Mouse (Mus musculus) kidney, embryonic 15.5 days (tissue): Measurements from ENCODE around the gene Prrc2a. TPM values are rescaled to one million over a fixed set of nuclear protein-coding genes. Genes with fewer than 3 reads are reported as not detected.

Experiments
- ATAC-seq: fragments of 200-750 bp; cut with Nextera tagmentation; replicated peaks from 2 replicates; pipeline ENCODE4 v1.8.0; 2017; ENCODE audit warnings: moderate TSS enrichment; ENCODE audit not compliant: low FRiP score
- H3K27ac ChIP-seq: fragments of 300-500 bp; sonication (generic); 2 replicates; pipeline ENCODE4 v1.5.1; 2015; ENCODE audit warnings: mild to moderate bottlenecking, inconsistent platforms
- H3K27me3 ChIP-seq: fragments of 300-500 bp; sonication (generic); 2 replicates; pipeline ENCODE4 v1.6.1; 2015; ENCODE audit warnings: inconsistent platforms
- H3K36me3 ChIP-seq: fragments of 300-500 bp; sonication (generic); 2 replicates; pipeline ENCODE4 v1.6.1; 2015; ENCODE audit warnings: inconsistent platforms
- H3K4me1 ChIP-seq: fragments of 300-500 bp; sonication (generic); 2 replicates; pipeline ENCODE4 v1.6.1; 2015; ENCODE audit warnings: inconsistent platforms
- H3K4me2 ChIP-seq: fragments of 300-500 bp; sonication (generic); 2 replicates; pipeline ENCODE4 v1.6.1; 2015; ENCODE audit warnings: moderate library complexity, mild to moderate bottlenecking, inconsistent platforms
- H3K4me3 ChIP-seq: fragments of 300-500 bp; sonication (generic); replicated peaks from 2 replicates; pipeline ENCODE4 v1.5.1; 2015; ENCODE audit warnings: mild to moderate bottlenecking, inconsistent platforms
- H3K9ac ChIP-seq: fragments of 300-500 bp; sonication (generic); 2 replicates; pipeline ENCODE4 v1.6.1; 2015; ENCODE audit warnings: mild to moderate bottlenecking, inconsistent platforms
- H3K9me3 ChIP-seq: fragments of 300-500 bp; sonication (generic); replicated peaks from 2 replicates; pipeline ENCODE4 v1.6.1; 2016; ENCODE audit warnings: inconsistent platforms
- WGBS: fragments of 180-500 bp; shearing (Covaris S2); methylation state at CpG from one replicate; pipeline ENCODE4 v1.1.7; 2015; ENCODE audit warnings: mixed read lengths; 5-methylcytosine and 5-hydroxymethylcytosine counted together
- polyA plus RNA-seq: library from polyadenylated mRNA; unstranded; fragments of >200 nt; fragmentation: Nextera tagmentation; extraction: Ambion mirVana; gene quantifications from 2 replicates; pipeline ENCODE4 v1.2.1, GENCODE M21; 2015

Gene Prrc2a
- polyA plus RNA-seq, 1 experiment from 2014 or later = 209 TPM

DNA sequence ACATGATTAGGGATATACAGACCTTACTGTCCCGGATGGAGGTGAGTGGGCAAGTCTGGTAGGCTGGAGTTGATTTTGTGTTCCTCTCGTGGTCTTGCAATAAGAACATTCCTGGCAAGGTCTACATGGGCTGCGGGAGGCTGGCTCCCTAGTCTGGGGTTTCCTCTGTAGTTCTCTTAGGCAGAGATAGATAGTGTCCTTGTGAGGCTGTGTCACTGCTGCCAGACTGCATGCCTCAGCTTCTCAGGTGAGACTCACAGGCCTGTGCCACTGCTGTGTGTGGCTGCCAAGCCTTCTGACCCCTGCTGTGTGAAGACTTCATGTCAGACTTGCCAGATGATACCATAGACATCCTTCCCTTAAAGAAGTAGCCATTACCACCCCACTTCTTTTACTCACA lies 25.4 kb downstream of the Prrc2a start:
- Histone ChIP-seq H3K36me3 (peaks cover 67% of the 10 kb centered on the region), H3K9me3 (no peaks in the 10 kb centered on the region), H3K4me1 (peaks cover 18% of the 10 kb centered on the region), H3K4me2 (no peak overlapping the region), H3K27me3 (no peaks in the 10 kb centered on the region), H3K9ac (no peak overlapping the region), H3K4me3 (no peak overlapping the region), H3K27ac (no peak overlapping the region)
- ATAC-seq = no peak
- WGBS = 97% methylated on average over 3 of the region's 3 CpGs

DNA sequence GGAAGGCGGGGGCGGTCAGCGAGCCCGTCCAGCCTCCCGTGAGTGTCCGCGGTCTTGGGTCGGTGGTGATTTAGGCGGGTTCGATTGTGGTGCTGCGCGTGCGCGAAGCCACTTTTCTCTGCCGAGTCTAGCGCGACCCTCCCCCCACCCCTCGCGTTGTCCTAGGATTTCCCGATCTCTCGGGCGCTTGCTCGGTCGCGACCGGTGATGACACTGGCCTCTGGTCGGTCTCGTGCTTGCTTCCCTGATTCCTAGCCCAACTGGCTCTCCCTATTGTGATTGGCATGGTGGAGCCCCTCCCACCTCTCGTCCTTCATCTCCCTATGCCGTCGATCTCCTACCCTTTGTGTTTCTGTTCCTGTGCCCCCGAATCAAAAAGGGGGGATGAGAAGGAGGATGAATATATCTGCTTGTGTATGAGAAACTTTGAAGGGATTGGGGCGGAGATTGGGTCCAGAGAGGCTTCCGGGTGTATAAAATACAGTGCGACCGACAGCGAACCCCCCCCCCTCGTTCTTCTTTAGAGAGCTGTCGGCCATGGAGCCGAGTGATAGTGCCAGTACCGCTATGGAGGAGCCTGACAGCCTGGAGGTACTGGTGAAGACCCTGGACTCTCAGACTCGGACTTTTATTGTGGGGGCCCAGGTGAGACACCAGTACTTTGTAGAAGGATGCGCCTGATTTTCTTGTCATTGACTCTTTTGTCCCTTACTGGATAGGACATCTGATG lies 28.9 kb downstream of the Prrc2a start:
- Histone ChIP-seq H3K36me3 (peaks cover 31% of the 10 kb centered on the region), H3K27me3 (no peaks in the 10 kb centered on the region), H3K27ac (peak overlapping the region; percentile 96), H3K4me3 (peak overlapping the region; percentile 80), H3K4me2 (peak overlapping the region; percentile 83), H3K9ac (peak overlapping the region; percentile 73), H3K9me3 (no peaks in the 10 kb centered on the region), H3K4me1 (peaks cover 28% of the 10 kb centered on the region)
- ATAC-seq = peak; percentile 68
- under 1% methylated on average over 43 of the region's 43 CpGs for WGBS

DNA sequence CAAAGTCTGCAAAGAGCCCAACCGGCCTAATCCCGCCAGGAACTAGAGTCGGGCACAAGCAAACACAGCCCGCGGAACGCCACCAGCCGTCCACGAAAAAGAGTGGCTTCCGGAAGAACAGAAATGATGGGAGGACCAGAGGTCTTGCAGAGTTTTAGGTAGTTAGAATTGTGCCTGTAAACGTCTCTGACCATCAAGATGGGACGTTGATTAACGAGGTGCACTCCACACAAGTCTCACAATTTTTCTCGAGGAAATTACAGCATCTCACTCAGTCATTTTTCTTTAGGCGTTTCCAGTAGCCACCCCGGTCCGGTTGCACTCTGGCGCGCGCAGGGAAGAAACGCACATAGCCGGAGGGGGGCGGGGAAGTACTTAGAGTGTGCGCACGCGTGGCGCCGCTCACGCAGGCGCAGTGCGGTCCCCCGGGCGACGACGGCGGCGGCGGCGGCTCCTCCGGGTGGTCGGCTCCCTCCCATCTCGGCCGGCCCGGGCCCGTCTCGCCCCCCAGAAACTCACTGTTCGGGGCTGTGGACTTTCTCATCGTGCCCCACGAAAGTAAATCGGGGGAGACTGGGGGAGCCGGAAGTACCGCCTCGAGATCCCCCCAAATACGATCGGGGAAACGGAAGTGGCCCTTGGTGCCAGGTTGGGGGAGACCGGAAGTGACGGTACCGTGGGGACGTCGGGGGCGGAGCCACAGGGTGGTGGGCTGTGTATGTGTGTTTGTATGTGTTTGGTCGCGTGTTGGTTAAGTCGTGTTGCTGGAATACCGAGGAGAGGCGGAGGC lies 29.7 kb downstream of the Prrc2a start, which contains the start of gene Bag6:
Gene Bag6 (plus strand): TSS at position 378 of the 790 bp plus-strand sequence.
- H3K4me2 ChIP-seq = peak within 1 kb of the TSS; percentile 83
- H3K27ac ChIP-seq = peak within 1 kb of the TSS; percentile 96
- peak within 1 kb of the TSS; percentile 80 for H3K4me3 ChIP-seq
- H3K27me3 ChIP-seq = no peaks in the 10 kb centered on the region
- no peaks in the 10 kb centered on the region for H3K9me3 ChIP-seq
- H3K4me1 ChIP-seq = peaks cover 28% of the 10 kb centered on the region
- under 1% methylated on average over 66 of the region's 66 CpGs for WGBS
- ATAC-seq = peak; percentile 93
- peak within 1 kb of the TSS; percentile 73 for H3K9ac ChIP-seq
- peaks cover 30% of the 10 kb centered on the region for H3K36me3 ChIP-seq

DNA sequence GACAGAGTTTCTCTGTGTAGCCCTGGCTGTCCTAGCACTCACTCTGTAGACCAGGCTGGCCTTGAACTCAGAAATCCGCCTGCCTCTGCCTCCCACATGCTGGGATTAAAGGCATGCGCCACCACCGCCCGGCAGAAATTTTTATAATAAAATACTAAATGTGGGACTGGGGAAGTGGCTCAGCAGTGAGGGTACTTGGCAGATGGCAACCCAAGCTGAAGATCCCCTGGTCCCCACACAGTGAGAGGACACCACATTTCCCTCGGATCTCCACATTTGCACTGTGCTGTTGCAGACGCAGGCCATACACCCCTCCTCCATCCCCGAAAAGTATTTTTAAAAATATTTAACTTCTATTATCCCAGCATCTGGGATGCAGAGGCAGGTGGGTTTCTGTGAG lies 31.2 kb downstream of the Prrc2a start:
- Histone ChIP-seq H3K4me3 (no peak overlapping the region), H3K36me3 (peaks cover 25% of the 10 kb centered on the region), H3K9ac (no peak overlapping the region), H3K27me3 (no peaks in the 10 kb centered on the region), H3K9me3 (no peaks in the 10 kb centered on the region), H3K27ac (no peak overlapping the region), H3K4me2 (no peak overlapping the region), H3K4me1 (peaks cover 34% of the 10 kb centered on the region)
- 95% methylated on average over 7 of the region's 7 CpGs for WGBS
- no peak for ATAC-seq

DNA sequence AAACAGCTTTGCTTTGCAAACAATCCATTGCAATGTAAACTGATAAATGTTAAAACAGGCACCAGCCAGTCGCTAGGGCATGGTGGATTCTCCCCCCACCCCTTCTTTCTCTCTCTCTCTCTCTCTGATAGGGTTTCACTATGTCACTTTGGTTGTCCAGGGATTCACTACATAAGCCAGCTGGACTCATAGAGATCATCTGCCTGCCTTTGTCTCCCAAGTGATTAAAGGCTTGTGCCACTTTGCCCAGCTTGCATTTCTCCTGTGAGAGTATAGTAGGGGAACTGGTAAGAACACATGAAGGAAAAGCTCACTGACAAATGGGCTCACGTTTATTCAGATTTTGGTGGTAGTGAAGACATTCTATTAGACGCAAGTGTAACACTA lies 32.5 kb downstream of the Prrc2a start:
- no peak for ATAC-seq
- Histone ChIP-seq H3K36me3 (peaks cover 24% of the 10 kb centered on the region; the same call in 1 of the 2 replicates), H3K4me1 (peaks cover 37% of the 10 kb centered on the region), H3K9me3 (no peaks in the 10 kb centered on the region), H3K4me3 (no peak overlapping the region), H3K4me2 (no peak overlapping the region), H3K27ac (peak overlapping the region; percentile 29), H3K27me3 (no peaks in the 10 kb centered on the region), H3K9ac (no peak overlapping the region)
- WGBS = 64% methylated on average over 3 of the region's 3 CpGs

DNA sequence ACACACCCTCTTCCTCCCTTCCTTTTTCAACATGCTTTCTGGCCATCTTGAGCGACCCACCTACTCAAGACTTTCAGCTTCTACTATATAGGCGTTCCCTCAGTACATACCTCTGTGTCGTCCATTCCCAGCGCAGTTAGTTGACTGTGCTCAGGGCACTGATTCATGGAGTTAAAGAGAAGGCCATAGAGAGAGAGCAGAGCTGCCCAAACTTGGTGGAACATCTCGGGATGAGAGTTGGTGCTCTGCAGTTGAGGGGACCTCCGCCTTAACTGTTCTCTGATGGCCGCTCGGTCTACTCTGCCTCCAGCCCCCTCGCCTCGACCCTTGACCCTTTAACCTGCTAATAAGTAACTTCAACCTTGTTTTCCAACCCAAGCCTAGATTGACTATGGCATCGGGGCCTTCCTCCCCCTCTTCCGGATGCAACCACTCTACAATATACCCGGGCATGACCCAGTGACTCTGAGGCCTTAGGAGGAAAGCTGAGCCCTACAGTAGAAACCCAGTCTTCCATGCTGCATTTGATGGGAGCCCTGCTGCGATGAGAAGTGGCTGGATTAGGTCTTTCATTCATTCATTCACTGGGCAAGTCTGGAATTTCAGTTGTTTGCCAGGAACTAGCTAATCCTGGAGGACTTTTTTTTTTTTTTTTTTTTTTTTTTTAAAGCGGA lies 33.1 kb downstream of the Prrc2a start, which contains the start of gene Apom:
Gene Apom (minus strand): TSS at position 551 of the 674 bp plus-strand sequence.
- Histone ChIP-seq H3K9me3 (no peaks in the 10 kb centered on the region), H3K27ac (peak within 1 kb of the TSS; percentile 29), H3K36me3 (peaks cover 24% of the 10 kb centered on the region; the same call in 1 of the 2 replicates), H3K4me3 (no peak within 1 kb of the TSS), H3K9ac (no peak within 1 kb of the TSS), H3K27me3 (no peaks in the 10 kb centered on the region), H3K4me2 (0 out of 2 replicates have a peak within 1 kb of the TSS, but pooled peaks have one; percentile 0), H3K4me1 (peaks cover 37% of the 10 kb centered on the region)
- ATAC-seq = no peak
- WGBS = 59% methylated on average over 15 of the region's 15 CpGs

DNA sequence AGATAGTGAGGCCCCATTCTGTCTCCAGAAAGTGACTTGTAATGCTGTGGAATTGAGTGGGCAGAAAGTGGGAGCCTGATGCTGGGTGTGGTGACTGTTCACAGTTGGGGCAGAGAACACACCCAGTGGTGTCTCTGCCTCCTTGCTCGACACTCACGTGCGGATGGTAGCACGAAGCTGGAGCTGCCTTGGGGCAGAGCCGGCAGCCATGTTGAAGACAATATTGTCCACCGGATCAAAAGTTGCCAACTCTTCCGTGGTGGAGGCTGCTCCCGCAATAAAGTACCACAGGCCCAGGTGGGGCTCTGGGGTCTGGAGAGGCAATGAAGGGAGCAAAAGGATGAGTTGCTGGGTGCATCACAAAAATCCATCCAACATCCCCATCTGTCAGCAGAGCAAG lies 33.7 kb downstream of the Prrc2a start:
- H3K27me3 ChIP-seq = no peaks in the 10 kb centered on the region
- ATAC-seq = no peak
- H3K4me2 ChIP-seq = no peak overlapping the region
- H3K9ac ChIP-seq = no peak overlapping the region
- peaks cover 24% of the 10 kb centered on the region; the same call in 1 of the 2 replicates for H3K36me3 ChIP-seq
- 90% methylated on average over 8 of the region's 8 CpGs for WGBS
- H3K4me3 ChIP-seq = no peak overlapping the region
- H3K4me1 ChIP-seq = peaks cover 37% of the 10 kb centered on the region
- H3K27ac ChIP-seq = peak overlapping the region; percentile 29
- no peaks in the 10 kb centered on the region for H3K9me3 ChIP-seq

DNA sequence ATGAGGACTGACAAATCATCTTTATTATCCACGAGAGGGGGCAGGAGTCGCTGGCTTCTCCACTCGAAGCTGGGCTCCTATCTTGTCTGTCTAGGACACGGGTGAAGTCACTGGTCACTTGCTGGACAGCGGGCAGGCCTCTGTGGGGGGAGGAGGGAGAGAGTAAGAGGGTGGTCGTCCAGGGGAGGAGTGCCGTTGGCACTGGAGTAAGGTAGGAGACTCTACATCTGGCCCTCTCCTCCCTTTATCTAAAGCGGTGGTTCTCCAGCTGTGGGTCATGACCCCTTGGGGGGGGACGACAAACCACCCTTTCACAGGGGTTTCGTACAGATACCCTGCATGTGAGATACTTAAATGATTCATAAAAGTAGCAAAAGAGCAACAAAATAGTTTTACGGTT lies 35.7 kb downstream of the Prrc2a start:
- no peaks in the 10 kb centered on the region for H3K9me3 ChIP-seq
- peaks cover 34% of the 10 kb centered on the region for H3K36me3 ChIP-seq
- no peak overlapping the region for H3K4me2 ChIP-seq
- 0 out of 2 replicates have a peak overlapping the region, but pooled peaks have one; percentile 32 for H3K27ac ChIP-seq
- H3K4me3 ChIP-seq = no peak overlapping the region
- ATAC-seq = 0 out of 2 replicates have a peak, but pooled peaks have one; percentile 17
- peaks cover 49% of the 10 kb centered on the region for H3K4me1 ChIP-seq
- WGBS = 44% methylated on average over 11 of the region's 11 CpGs
- H3K27me3 ChIP-seq = no peaks in the 10 kb centered on the region
- H3K9ac ChIP-seq = no peak overlapping the region

DNA sequence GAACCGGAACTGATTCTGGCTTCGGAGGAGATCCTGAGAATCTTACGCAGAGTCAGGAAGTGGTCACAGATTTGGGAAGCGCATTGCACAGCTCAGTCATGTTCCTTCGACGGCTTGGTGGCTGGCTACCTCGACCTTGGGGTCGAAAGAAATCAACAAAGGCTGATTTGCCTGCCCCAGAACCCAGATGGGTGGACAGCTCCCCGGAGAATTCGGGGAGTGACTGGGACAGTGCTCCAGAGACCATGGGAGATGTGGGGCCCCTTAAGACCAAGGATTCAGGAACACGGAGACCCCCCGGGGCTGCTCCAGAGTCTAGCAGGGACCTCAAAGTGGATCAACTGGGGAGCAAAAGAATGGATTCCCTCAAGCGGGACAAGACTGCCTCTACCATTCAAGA lies 37.7 kb downstream of the Prrc2a start:
- Histone ChIP-seq H3K36me3 (peaks cover 45% of the 10 kb centered on the region), H3K4me3 (peak overlapping the region; percentile 75), H3K9ac (peak overlapping the region; percentile 77; the same call in 1 of the 2 replicates), H3K4me2 (peak overlapping the region; percentile 80), H3K27ac (peak overlapping the region; percentile 93), H3K27me3 (no peaks in the 10 kb centered on the region), H3K9me3 (no peaks in the 10 kb centered on the region), H3K4me1 (peaks cover 54% of the 10 kb centered on the region)
- ATAC-seq = no peak
- 63% methylated on average over 13 of the region's 13 CpGs for WGBS

DNA sequence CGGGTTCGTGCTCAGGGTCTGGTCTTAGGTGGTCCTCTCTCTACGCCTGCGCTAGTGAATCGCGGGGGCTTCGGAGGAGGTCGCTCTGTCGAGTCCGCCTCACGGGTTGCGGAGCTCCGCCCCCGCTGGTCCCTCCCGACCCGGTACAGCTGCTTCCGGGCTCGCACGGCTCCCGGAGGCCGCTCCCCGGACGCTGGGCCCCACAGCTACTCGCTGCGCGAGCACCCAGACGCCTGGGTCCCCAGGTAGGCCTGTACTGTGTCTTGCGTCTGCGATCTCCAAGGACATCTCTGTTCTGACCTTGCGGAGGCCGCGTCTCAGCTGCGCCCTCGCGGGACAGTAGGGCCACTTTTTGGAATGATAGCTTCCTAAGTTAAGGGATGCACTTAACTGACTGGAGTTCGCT lies 38.5 kb downstream of the Prrc2a start, which contains the start of gene D17H6S53E:
Gene D17H6S53E (plus strand): TSS at position 168 of the 406 bp plus-strand sequence.
- peak within 1 kb of the TSS; percentile 80 for H3K4me2 ChIP-seq
- no peaks in the 10 kb centered on the region for H3K27me3 ChIP-seq
- peak within 1 kb of the TSS; percentile 77 for H3K9ac ChIP-seq
- peaks cover 48% of the 10 kb centered on the region for H3K4me1 ChIP-seq
- H3K27ac ChIP-seq = peak within 1 kb of the TSS; percentile 93
- no peaks in the 10 kb centered on the region for H3K9me3 ChIP-seq
- H3K4me3 ChIP-seq = peak within 1 kb of the TSS; percentile 75
- WGBS = under 1% methylated on average over 36 of the region's 36 CpGs
- ATAC-seq = peak; percentile 30
- peaks cover 45% of the 10 kb centered on the region for H3K36me3 ChIP-seq

DNA sequence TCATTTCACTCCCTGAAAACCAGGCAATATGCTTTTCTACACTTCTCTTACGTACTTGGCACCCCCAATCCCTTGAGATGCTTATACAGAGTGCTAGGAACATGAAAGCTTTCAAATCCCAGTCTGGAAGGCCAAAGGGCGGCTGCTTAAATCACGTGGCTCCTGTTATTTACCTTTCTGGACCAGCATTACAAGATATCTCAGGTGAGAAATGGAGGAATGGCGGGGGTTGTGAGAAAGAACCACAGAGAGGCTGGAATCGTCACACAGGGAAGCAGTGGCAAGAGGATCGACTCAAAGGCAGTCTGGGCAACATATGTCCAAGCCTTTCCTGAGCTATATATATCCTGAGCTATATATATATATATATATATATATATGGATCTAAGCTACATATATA lies 39.1 kb downstream of the Prrc2a start:
- ATAC-seq = no peak
- H3K4me3 ChIP-seq = peak overlapping the region; percentile 75
- H3K9me3 ChIP-seq = no peaks in the 10 kb centered on the region
- H3K36me3 ChIP-seq = peaks cover 45% of the 10 kb centered on the region
- peaks cover 48% of the 10 kb centered on the region for H3K4me1 ChIP-seq
- peak overlapping the region; percentile 80 for H3K4me2 ChIP-seq
- peak overlapping the region; percentile 77 for H3K9ac ChIP-seq
- H3K27me3 ChIP-seq = no peaks in the 10 kb centered on the region
- whole genome bisulfite sequencing = 32% methylated on average over 6 of the region's 6 CpGs
- H3K27ac ChIP-seq = peak overlapping the region; percentile 93
